Mouse (Mus musculus) cortical plate, adult 2 months (tissue): ENCODE results near the gene Maml3. TPM values are rescaled to one million over a fixed set of nuclear protein-coding genes. Genes with fewer than 3 reads are reported as not detected.

Experiments used
- H3K27ac ChIP-seq: fragments of 200-500 bp; 2 replicates; pipeline ENCODE4 v1.5.1; 2012; ENCODE audit warnings: low read length, control low read depth, inconsistent platforms; ENCODE audit not compliant: insufficient read depth
- H3K4me1 ChIP-seq: fragments of 200-500 bp; 2 replicates; pipeline ENCODE4 v1.6.1; 2011; ENCODE audit warnings: low read length; ENCODE audit not compliant: control insufficient read depth, insufficient read depth
- H3K4me3 ChIP-seq: fragments of 200-500 bp; 2 replicates; pipeline ENCODE4 v1.5.1; 2011; ENCODE audit warnings: mild to moderate bottlenecking, low read length, control low read depth; ENCODE audit not compliant: insufficient read depth
- CTCF ChIP-seq: fragments of 200-500 bp; IDR thresholded peaks from 2 replicates; pipeline ENCODE4 v1.5.1; 2011; ENCODE audit warnings: mild to moderate bottlenecking, control low read depth, low read length; ENCODE audit not compliant: insufficient read depth; ENCODE audit errors: extremely low read depth
- POLR2A ChIP-seq: fragments of 200-500 bp; IDR thresholded peaks from 2 replicates; pipeline ENCODE4 v1.6.1; 2011; ENCODE audit warnings: mild to moderate bottlenecking, low read length, control low read depth; ENCODE audit not compliant: insufficient read depth; ENCODE audit errors: extremely low read depth
- polyA plus RNA-seq: library from polyadenylated mRNA; depleted of rRNA; stranded (reverse); fragments of >200 nt; gene quantifications from 2 replicates; pipeline ENCODE4 v1.2.3, GENCODE M21; 2012

Gene Maml3
- polyA plus RNA-seq, 1 experiment: 2.7 TPM

GRCm38 (mm10) chr3:52009321-52009720, 95.6 kb downstream of the Maml3 start:
- TF ChIP-seq POLR2A: no peak
- TF ChIP-seq CTCF: peak; percentile 51
- Histone ChIP-seq H3K4me3 (no peak overlapping the region), H3K4me1 (peaks cover 4% of the 10 kb centered on the region; the same call in 1 of the 2 replicates), H3K27ac (no peak overlapping the region)

GRCm38 (mm10) chr3:52007602-52008252, 97.1 kb downstream of the Maml3 start:
- H3K4me1 ChIP-seq: peaks cover 4% of the 10 kb centered on the region; the same call in 1 of the 2 replicates

GRCm38 (mm10) chr3:52006721-52007330, 98.0 kb downstream of the Maml3 start:
- Histone ChIP-seq H3K4me3 (peak overlapping the region; percentile 40; the same call in 1 of the 2 replicates), H3K27ac (peak overlapping the region; percentile 44), H3K4me1 (peaks cover 4% of the 10 kb centered on the region; the same call in 1 of the 2 replicates)
- TF ChIP-seq POLR2A (no peak), CTCF (no peak)

More at GRCm38 (mm10) chr3:52007602-52008252, 97.1 kb downstream of the Maml3 start:
- TF ChIP-seq POLR2A (no peak; the same call in 1 of the 2 replicates), CTCF (no peak)
- Histone ChIP-seq H3K4me3 (peak overlapping the region; percentile 40), H3K27ac (peak overlapping the region; percentile 44)

- TF ChIP-seq POLR2A (no peak), CTCF (no peak)
These were observed 101.2 kb downstream of the Maml3 start for GRCm38 (mm10) chr3:52003663-52004062.

GRCm38 (mm10) chr3:52001518-52001895, 103.4 kb downstream of the Maml3 start:
- Histone ChIP-seq H3K4me1 (peaks cover under 1% of the 10 kb centered on the region; the same call in 1 of the 2 replicates), H3K27ac (no peak overlapping the region), H3K4me3 (no peak overlapping the region)
- TF ChIP-seq CTCF: no peak
- TF ChIP-seq POLR2A: no peak

More at GRCm38 (mm10) chr3:52003663-52004062, 101.2 kb downstream of the Maml3 start:
- H3K4me3 ChIP-seq: no peak overlapping the region
- no peak overlapping the region for H3K27ac ChIP-seq
- H3K4me1 ChIP-seq: peaks cover 4% of the 10 kb centered on the region; the same call in 1 of the 2 replicates

GRCm38 (mm10) chr3:52000871-52001517, 103.9 kb downstream of the Maml3 start:
- H3K4me3 ChIP-seq: no peak overlapping the region
- no peaks in the 10 kb centered on the region for H3K4me1 ChIP-seq
- no peak for TF ChIP-seq POLR2A
- no peak for TF ChIP-seq CTCF
- no peak overlapping the region for H3K27ac ChIP-seq

GRCm38 (mm10) chr3:51999671-52000437, 105.0 kb downstream of the Maml3 start:
- TF ChIP-seq POLR2A (no peak), CTCF (no peak)
- no peak overlapping the region for H3K4me3 ChIP-seq
- no peak overlapping the region for H3K27ac ChIP-seq
- no peaks in the 10 kb centered on the region for H3K4me1 ChIP-seq

- TF ChIP-seq POLR2A (no peak), CTCF (no peak)
- H3K4me1 ChIP-seq: no peaks in the 10 kb centered on the region
- H3K4me3 ChIP-seq: no peak overlapping the region
- no peak overlapping the region for H3K27ac ChIP-seq
These were observed 106.1 kb downstream of the Maml3 start for GRCm38 (mm10) chr3:51998511-51999399.

GRCm38 (mm10) chr3:51997616-51998015, 107.3 kb downstream of the Maml3 start:
- TF ChIP-seq POLR2A (no peak), CTCF (no peak)
- Histone ChIP-seq H3K4me1 (no peaks in the 10 kb centered on the region), H3K4me3 (no peak overlapping the region), H3K27ac (no peak overlapping the region)
